Mouse (Mus musculus) embryonic facial prominence, embryonic 13.5 days (tissue): Measurements from ENCODE around the gene Jag2. TPM values are rescaled to one million over a fixed set of nuclear protein-coding genes. Genes with fewer than 3 reads are reported as not detected.

Experiments
- ATAC-seq: fragments of 200-750 bp; cut with Nextera tagmentation; 2 replicates; pipeline ENCODE4 v1.8.0; 2017; ENCODE audit warnings: low read depth; ENCODE audit not compliant: insufficient number of reproducible peaks, insufficient read depth, low FRiP score, low TSS enrichment
- H3K27ac ChIP-seq: fragments of 300-500 bp; sonication (generic); 2 replicates; pipeline ENCODE4 v1.5.1; 2015; ENCODE audit warnings: moderate library complexity, mild to moderate bottlenecking, inconsistent platforms
- H3K27me3 ChIP-seq: fragments of 300-500 bp; sonication (generic); 2 replicates; pipeline ENCODE4 v1.6.1; 2015; ENCODE audit warnings: mild to moderate bottlenecking, inconsistent platforms
- H3K36me3 ChIP-seq: fragments of 300-500 bp; sonication (generic); 2 replicates; pipeline ENCODE4 v1.6.1; 2015; ENCODE audit warnings: mild to moderate bottlenecking, inconsistent platforms
- H3K4me1 ChIP-seq: fragments of 300-500 bp; sonication (generic); 2 replicates; pipeline ENCODE4 v1.6.1; 2015; ENCODE audit warnings: inconsistent platforms
- H3K4me2 ChIP-seq: fragments of 300-500 bp; sonication (generic); 2 replicates; pipeline ENCODE4 v1.6.1; 2015; ENCODE audit warnings: moderate library complexity, mild to moderate bottlenecking, inconsistent platforms
- H3K4me3 ChIP-seq: fragments of 300-500 bp; sonication (generic); 2 replicates; pipeline ENCODE4 v1.5.1; 2015; ENCODE audit warnings: mild to moderate bottlenecking, inconsistent platforms
- H3K9ac ChIP-seq: fragments of 300-500 bp; sonication (generic); 2 replicates; pipeline ENCODE4 v1.6.1; 2015; ENCODE audit warnings: mild to moderate bottlenecking, inconsistent platforms
- H3K9me3 ChIP-seq: fragments of 300-500 bp; sonication (generic); 2 replicates; pipeline ENCODE4 v1.6.1; 2016; ENCODE audit warnings: inconsistent platforms
- WGBS: fragments of 180-500 bp; shearing (Covaris S2); methylation state at CpG from one replicate; pipeline ENCODE4 v1.1.7; 2015; ENCODE audit warnings: mixed read lengths; 5-methylcytosine and 5-hydroxymethylcytosine counted together
- polyA plus RNA-seq: library from polyadenylated mRNA; unstranded; fragments of >200 nt; fragmentation: Nextera tagmentation; extraction: Ambion mirVana; gene quantifications from 2 replicates; pipeline ENCODE4 v1.2.1, GENCODE M21; 2015

Gene Jag2
- polyA plus RNA-seq = 7.4 and 11.5 TPM in 2 replicates

GRCm38 (mm10) chr12:112929562-112930352 lies at the start of gene Jag2:
Gene Jag2 (minus strand): TSS chr12:112929776.
- H3K9ac ChIP-seq = peak within 1 kb of the TSS; percentile 70
- peak; percentile 34; the same call in 1 of the 2 replicates for ATAC-seq
- H3K9me3 ChIP-seq = no peaks in the 10 kb centered on the region
- peak within 1 kb of the TSS; percentile 98 for H3K4me2 ChIP-seq
- WGBS = 2% methylated on average over 59 of the region's 85 CpGs
- H3K4me3 ChIP-seq = peak within 1 kb of the TSS; percentile 63
- H3K36me3 ChIP-seq = no peaks in the 10 kb centered on the region
- H3K27me3 ChIP-seq = peaks cover 71% of the 10 kb centered on the region
- H3K4me1 ChIP-seq = peaks cover 26% of the 10 kb centered on the region
- H3K27ac ChIP-seq = peak within 1 kb of the TSS; percentile 64

GRCm38 (mm10) chr12:112977156-112977555 lies 47.6 kb upstream of the Jag2 start:
- H3K9me3 ChIP-seq = no peaks in the 10 kb centered on the region
- H3K27ac ChIP-seq = peak overlapping the region; percentile 93
- H3K4me1 ChIP-seq = peaks cover 14% of the 10 kb centered on the region
- H3K4me3 ChIP-seq = peak overlapping the region; percentile 73
- no peak for ATAC-seq
- H3K4me2 ChIP-seq = peak overlapping the region; percentile 91
- H3K27me3 ChIP-seq = no peaks in the 10 kb centered on the region
- H3K9ac ChIP-seq = peak overlapping the region; percentile 89
- 40% methylated on average over 12 of the region's 12 CpGs for WGBS
- peaks cover 78% of the 10 kb centered on the region for H3K36me3 ChIP-seq

- under 1% methylated on average over 80 of the region's 80 CpGs for WGBS
- H3K36me3 ChIP-seq = peaks cover 79% of the 10 kb centered on the region
- no peaks in the 10 kb centered on the region for H3K27me3 ChIP-seq
Measured at GRCm38 (mm10) chr12:112976371-112977073, 46.9 kb upstream of the Jag2 start, which contains the start of gene Btbd6. Gene Btbd6 (plus strand): TSS chr12:112976482.

GRCm38 (mm10) chr12:112974736-112975135 lies 45.2 kb upstream of the Jag2 start:
- Histone ChIP-seq H3K36me3 (peaks cover 79% of the 10 kb centered on the region), H3K27me3 (no peaks in the 10 kb centered on the region), H3K4me3 (no peak overlapping the region), H3K4me1 (peaks cover 14% of the 10 kb centered on the region), H3K9me3 (no peaks in the 10 kb centered on the region), H3K9ac (no peak overlapping the region), H3K4me2 (no peak overlapping the region), H3K27ac (no peak overlapping the region)
- 88% methylated on average over 9 of the region's 9 CpGs for WGBS
- no peak for ATAC-seq

More at GRCm38 (mm10) chr12:112976371-112977073, 46.9 kb upstream of the Jag2 start, which contains the start of gene Btbd6:
- peak within 1 kb of the TSS; percentile 89 for H3K9ac ChIP-seq
- H3K4me2 ChIP-seq = peak within 1 kb of the TSS; percentile 91
- H3K9me3 ChIP-seq = no peaks in the 10 kb centered on the region
- peaks cover 14% of the 10 kb centered on the region for H3K4me1 ChIP-seq
- peak within 1 kb of the TSS; percentile 73 for H3K4me3 ChIP-seq
- peak within 1 kb of the TSS; percentile 93 for H3K27ac ChIP-seq
- peak; percentile 90 for ATAC-seq

DNA sequence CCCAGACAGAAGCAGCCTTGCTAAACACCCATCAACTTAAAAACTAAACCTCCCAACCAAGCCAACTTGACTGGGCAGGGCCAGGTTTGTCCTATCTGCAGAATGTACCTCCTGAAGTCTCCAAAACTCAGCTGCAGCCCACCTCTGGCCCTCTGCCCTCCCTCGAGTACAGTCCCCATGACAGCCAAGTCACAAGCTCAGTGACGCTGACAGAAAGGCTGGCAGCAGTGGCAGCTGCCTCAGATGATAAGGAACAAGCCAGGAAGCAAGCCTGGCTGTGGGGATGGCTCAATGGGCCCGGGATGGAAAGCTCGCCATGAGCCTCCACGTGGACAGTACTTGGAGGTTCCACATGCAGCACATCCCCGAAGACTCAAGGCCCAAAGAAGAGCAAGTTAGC lies 40.0 kb upstream of the Jag2 start:
- no peak overlapping the region for H3K9ac ChIP-seq
- WGBS = 94% methylated on average over 6 of the region's 6 CpGs
- peaks cover 99% of the 10 kb centered on the region for H3K36me3 ChIP-seq
- H3K4me3 ChIP-seq = no peak overlapping the region
- H3K9me3 ChIP-seq = no peaks in the 10 kb centered on the region
- no peak overlapping the region for H3K4me2 ChIP-seq
- H3K27ac ChIP-seq = no peak overlapping the region
- ATAC-seq = no peak
- H3K4me1 ChIP-seq = no peaks in the 10 kb centered on the region
- no peaks in the 10 kb centered on the region for H3K27me3 ChIP-seq

DNA sequence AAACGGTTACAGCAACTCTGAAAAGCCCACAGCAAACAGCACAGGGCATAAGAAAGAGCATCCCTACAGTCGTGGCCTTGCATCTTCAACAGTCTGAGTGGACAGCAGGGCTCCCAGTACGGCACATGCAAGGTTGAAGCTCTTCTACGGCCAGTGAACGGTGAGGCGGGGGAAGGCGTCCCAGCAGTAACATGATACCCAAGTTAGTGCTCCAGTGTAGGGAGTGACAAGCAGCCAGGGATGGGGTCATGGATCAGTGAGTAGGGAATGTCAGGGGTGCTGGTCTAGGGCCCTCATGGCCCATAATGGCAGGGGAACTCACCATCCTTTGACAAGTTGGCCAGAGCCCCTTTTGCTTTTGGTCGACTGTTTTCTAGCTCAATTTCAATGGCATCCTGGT lies 39.4 kb upstream of the Jag2 start:
- Histone ChIP-seq H3K4me1 (no peaks in the 10 kb centered on the region), H3K9me3 (no peaks in the 10 kb centered on the region), H3K4me2 (no peak overlapping the region), H3K27ac (no peak overlapping the region), H3K36me3 (peaks cover 99% of the 10 kb centered on the region), H3K4me3 (no peak overlapping the region), H3K9ac (no peak overlapping the region), H3K27me3 (no peaks in the 10 kb centered on the region)
- ATAC-seq = no peak
- WGBS = 60% methylated on average over 8 of the region's 8 CpGs

GRCm38 (mm10) chr12:112965783-112966182 lies 36.2 kb upstream of the Jag2 start:
- Histone ChIP-seq H3K27ac (no peak overlapping the region), H3K4me1 (no peaks in the 10 kb centered on the region), H3K27me3 (no peaks in the 10 kb centered on the region), H3K4me3 (no peak overlapping the region), H3K36me3 (peaks cover 99% of the 10 kb centered on the region), H3K9ac (no peak overlapping the region), H3K9me3 (no peaks in the 10 kb centered on the region), H3K4me2 (no peak overlapping the region)
- no peak for ATAC-seq
- 90% methylated on average over 13 of the region's 13 CpGs for WGBS

GRCm38 (mm10) chr12:112961872-112962271 lies 32.3 kb upstream of the Jag2 start:
- no peak for ATAC-seq
- Histone ChIP-seq H3K9ac (no peak overlapping the region), H3K9me3 (no peaks in the 10 kb centered on the region), H3K27ac (no peak overlapping the region), H3K4me1 (no peaks in the 10 kb centered on the region), H3K4me2 (no peak overlapping the region), H3K4me3 (no peak overlapping the region), H3K36me3 (peaks cover 96% of the 10 kb centered on the region), H3K27me3 (no peaks in the 10 kb centered on the region)
- WGBS = 83% methylated on average over 5 of the region's 5 CpGs

DNA sequence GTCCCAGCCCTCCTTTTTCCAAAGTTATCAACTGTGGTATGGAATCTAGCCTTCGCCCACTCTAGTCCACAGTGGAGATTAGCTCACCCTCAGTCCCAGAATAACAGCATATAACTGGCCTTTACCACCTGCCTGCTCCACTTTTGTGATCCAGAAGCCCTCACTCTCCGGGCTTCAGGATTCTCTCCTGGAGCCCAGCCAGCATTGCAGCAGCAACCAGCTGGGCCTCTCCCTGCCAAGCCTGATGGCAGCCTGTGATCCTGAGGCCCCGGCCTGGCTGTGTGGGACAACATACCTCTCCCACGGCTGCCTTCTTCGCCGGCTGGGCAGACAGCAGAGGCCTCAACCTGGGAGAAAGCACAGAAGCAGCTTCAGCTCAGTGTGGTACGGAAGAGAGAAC lies 31.9 kb upstream of the Jag2 start:
- Histone ChIP-seq H3K27ac (no peak overlapping the region), H3K36me3 (peaks cover 95% of the 10 kb centered on the region)

GRCm38 (mm10) chr12:112959421-112959820 lies 29.8 kb upstream of the Jag2 start:
- no peaks in the 10 kb centered on the region for H3K27me3 ChIP-seq
- peaks cover 75% of the 10 kb centered on the region for H3K36me3 ChIP-seq
- H3K4me3 ChIP-seq = no peak overlapping the region
- no peaks in the 10 kb centered on the region for H3K4me1 ChIP-seq
- H3K9me3 ChIP-seq = no peaks in the 10 kb centered on the region
- no peak overlapping the region for H3K9ac ChIP-seq
- ATAC-seq = no peak
- WGBS = 84% methylated on average over 8 of the region's 8 CpGs
- no peak overlapping the region for H3K4me2 ChIP-seq
- H3K27ac ChIP-seq = no peak overlapping the region

More for the DNA sequence above, 31.9 kb upstream of the Jag2 start:
- WGBS = 86% methylated on average over 7 of the region's 7 CpGs
- no peak for ATAC-seq
- no peak overlapping the region for H3K9ac ChIP-seq
- H3K4me2 ChIP-seq = no peak overlapping the region
- no peaks in the 10 kb centered on the region for H3K9me3 ChIP-seq
- H3K4me1 ChIP-seq = no peaks in the 10 kb centered on the region
- H3K27me3 ChIP-seq = no peaks in the 10 kb centered on the region
- H3K4me3 ChIP-seq = no peak overlapping the region

DNA sequence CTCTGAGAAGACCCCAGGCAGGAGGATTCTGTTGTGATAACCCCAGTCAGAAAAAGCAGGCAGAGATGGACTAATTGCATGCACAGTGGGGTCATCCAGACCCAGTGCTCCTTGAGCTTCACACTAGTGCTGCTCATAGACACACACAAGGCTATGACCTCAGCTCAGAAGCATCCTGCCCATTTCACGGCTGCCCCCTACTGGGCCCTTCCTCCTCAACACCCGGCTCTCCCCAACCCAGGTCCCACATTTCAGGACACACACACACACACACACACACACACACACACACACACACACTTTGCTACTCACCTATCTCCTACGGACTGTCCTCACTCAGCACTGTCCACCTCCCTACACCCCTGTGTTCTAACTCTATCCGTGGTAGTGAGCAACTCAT lies 28.7 kb upstream of the Jag2 start:
- Histone ChIP-seq H3K36me3 (peaks cover 64% of the 10 kb centered on the region), H3K9me3 (no peaks in the 10 kb centered on the region), H3K4me1 (no peaks in the 10 kb centered on the region), H3K27me3 (no peaks in the 10 kb centered on the region), H3K4me2 (no peak overlapping the region), H3K4me3 (no peak overlapping the region), H3K9ac (no peak overlapping the region; the same call in 1 of the 2 replicates), H3K27ac (no peak overlapping the region)
- ATAC-seq = no peak
- WGBS = 31% methylated on average over 4 of the region's 4 CpGs
